9 mouse cellular contexts compared by ENCODE assay signal in genomic region chr16:22107897-22108516, GRCm38 (mm10). TPM values are rescaled to one million over a fixed set of nuclear protein-coding genes. Genes with fewer than 3 reads are reported as not detected.
DNase-seq lines count a peak whose midpoint lies in the region; ATAC-seq and TF ChIP-seq lines count a peak whose summit lies in the region.
"Had no signal": no experiment of that assay in that cellular context is flagged by ENCODE, and none has a peak within 500 bp of the region (broad histone marks: within the 10 kb centered on the region; RNA-seq: fewer than 3 reads in every experiment).

No protein-coding gene starts in this region.

- ATAC-seq in kidney, embryonic 14.5 days (ENCODE audit: low FRiP score, low TSS enrichment) = no peak
- ATAC-seq in heart, embryonic 16.5 days (replicated peaks; ENCODE audit: extremely low read depth, insufficient read depth, low FRiP score) = peak; percentile 87
- no peak for ATAC-seq in forebrain, embryonic 16.5 days

- peak; percentile 79 for DNase-seq in kidney, adult 2 months
- peak; percentile 90 for DNase-seq in NIH3T3 (ENCODE audit: low read depth)
- DNase-seq in cerebellum, postnatal 10 days = peak; percentile 67 to 72
- DNase-seq in left cerebral cortex, postnatal 14 days (ENCODE audit: low spot score in 2 of 2) = peak; percentile 43 to 55
- DNase-seq in retina, postnatal 7 days (ENCODE audit: low read depth, low spot score) = peak; percentile 54

- H3K4me2 ChIP-seq in kidney, embryonic 14.5 days (replicated peaks; ENCODE audit: low read depth, low read length) = no peak overlapping the region
- peak overlapping the region; percentile 40 for H3K4me2 ChIP-seq in heart, embryonic 16.5 days (ENCODE audit: low read depth, low read length)
- no peak overlapping the region for H3K4me2 ChIP-seq in forebrain, embryonic 16.5 days (ENCODE audit: low read length)
- H3K4me2 ChIP-seq: limb, embryonic 13.5 days had no signal

- 42% methylated on average over 7 of the region's 7 CpGs for WGBS in kidney, adult 2 months
- WGBS in kidney, embryonic 14.5 days = 72% methylated on average over 7 of the region's 7 CpGs
- WGBS in heart, embryonic 16.5 days = 18% methylated on average over 7 of the region's 7 CpGs
- WGBS in forebrain, embryonic 16.5 days = 65% methylated on average over 7 of the region's 7 CpGs

- no peaks in the 10 kb centered on the region for H3K9me3 ChIP-seq in kidney, embryonic 14.5 days (ENCODE audit: control insufficient read depth, low read length)
- H3K9me3 ChIP-seq in heart, embryonic 16.5 days (replicated peaks; ENCODE audit: control insufficient read depth, low read length) = no peaks in the 10 kb centered on the region
- no peaks in the 10 kb centered on the region for H3K9me3 ChIP-seq in forebrain, embryonic 16.5 days (ENCODE audit: control insufficient read depth, low read length)
- H3K9me3 ChIP-seq: limb, embryonic 13.5 days had no signal

- no peak overlapping the region for H3K27ac ChIP-seq in kidney, adult 2 months (ENCODE audit: insufficient read depth, low read depth, low read length)
- no peak overlapping the region for H3K27ac ChIP-seq in kidney, embryonic 14.5 days (ENCODE audit: low read depth, low read length)
- peak overlapping the region; percentile 44 for H3K27ac ChIP-seq in heart, embryonic 16.5 days (ENCODE audit: low read length)
- H3K27ac ChIP-seq in forebrain, embryonic 16.5 days (ENCODE audit: low read length) = no peak overlapping the region
- H3K27ac ChIP-seq: limb, embryonic 13.5 days had no signal

- intact Hi-C loops in left cerebral cortex, postnatal 14 days (cut with DNase I) = loop anchor here (10.0 kb wide), 1 partner anchor 187 kb away; no protein-coding TSS in a partner anchor

- H3K4me3 ChIP-seq in kidney, adult 2 months (ENCODE audit: insufficient read depth, low read depth, low read length) = no peak overlapping the region
- H3K4me3 ChIP-seq in kidney, embryonic 14.5 days (ENCODE audit: low read length) = no peak overlapping the region
- H3K4me3 ChIP-seq in heart, embryonic 16.5 days (ENCODE audit: low read length) = peak overlapping the region; percentile 20; the same call in 1 of the 2 replicates
- no peak overlapping the region for H3K4me3 ChIP-seq in forebrain, embryonic 16.5 days (replicated peaks; ENCODE audit: low read length)
- H3K4me3 ChIP-seq: limb, embryonic 13.5 days had no signal

- H3K4me1 ChIP-seq in kidney, adult 2 months (ENCODE audit: control insufficient read depth, insufficient read depth, low read length) = no peaks in the 10 kb centered on the region
- 0 out of 2 replicates have a peak, but pooled peaks cover 6% of the 10 kb centered on the region for H3K4me1 ChIP-seq in kidney, embryonic 14.5 days (ENCODE audit: control insufficient read depth, insufficient read depth, low read length)
- peaks cover 25% of the 10 kb centered on the region for H3K4me1 ChIP-seq in heart, embryonic 16.5 days (ENCODE audit: control insufficient read depth, insufficient read depth, low read length)
- H3K4me1 ChIP-seq in forebrain, embryonic 16.5 days (replicated peaks; ENCODE audit: control insufficient read depth, insufficient read depth, low read length) = no peaks in the 10 kb centered on the region

- no peak for TF ChIP-seq POLR2A in kidney, adult 2 months (IDR thresholded peaks at IDR 0.05; ENCODE audit: low read depth, low read length)

- H3K36me3 ChIP-seq in kidney, adult 2 months (ENCODE audit: control insufficient read depth, insufficient read depth, low read length) = no peaks in the 10 kb centered on the region
- H3K36me3 ChIP-seq in kidney, embryonic 14.5 days (ENCODE audit: control insufficient read depth, insufficient read depth, low read length) = no peaks in the 10 kb centered on the region
- H3K36me3 ChIP-seq in heart, embryonic 16.5 days (ENCODE audit: control insufficient read depth, insufficient read depth) = no peaks in the 10 kb centered on the region
- H3K36me3 ChIP-seq in forebrain, embryonic 16.5 days (ENCODE audit: control insufficient read depth, insufficient read depth) = no peaks in the 10 kb centered on the region
- H3K36me3 ChIP-seq: limb, embryonic 13.5 days had no signal

- H3K27me3 ChIP-seq in kidney, adult 2 months (replicated peaks; ENCODE audit: control insufficient read depth, insufficient read depth, low read length) = no peaks in the 10 kb centered on the region
- no peaks in the 10 kb centered on the region for H3K27me3 ChIP-seq in kidney, embryonic 14.5 days (ENCODE audit: control insufficient read depth, insufficient read depth, low read length)
- no peaks in the 10 kb centered on the region for H3K27me3 ChIP-seq in heart, embryonic 16.5 days (ENCODE audit: control insufficient read depth, insufficient read depth, low read length)
- no peaks in the 10 kb centered on the region for H3K27me3 ChIP-seq in forebrain, embryonic 16.5 days (replicated peaks; ENCODE audit: control insufficient read depth, insufficient read depth, low read length)
- H3K27me3 ChIP-seq: limb, embryonic 13.5 days had no signal

- H3K9ac ChIP-seq in kidney, embryonic 14.5 days (ENCODE audit: low read depth, low read length) = no peak overlapping the region
- H3K9ac ChIP-seq in heart, embryonic 16.5 days (ENCODE audit: low read length) = no peak overlapping the region
- H3K9ac ChIP-seq in forebrain, embryonic 16.5 days (replicated peaks; ENCODE audit: low read depth, low read length) = no peak overlapping the region
- H3K9ac ChIP-seq: limb, embryonic 13.5 days had no signal

- TF ChIP-seq CTCF in kidney, adult 2 months (conservative IDR thresholded peaks at IDR 0.05; ENCODE audit: insufficient read depth, insufficient read length, low read depth, low read length) = peak; percentile 24; the same call in 1 of the 2 replicates

RNA-seq across cellular contexts. Expression of gene Igf2bp2, which starts 55.1 kb away (rescaled TPM):
- 2.1 and 2.3 TPM in 2 replicates for polyA plus RNA-seq in kidney, adult 2 months (2012; rRNA removed)
- polyA plus RNA-seq in kidney, embryonic 14.5 days (2014; fragmentation: Nextera tagmentation; extraction: Ambion mirVana) = 72.6 and 135 TPM in 2 replicates
- 34.5 and 38.0 TPM in 2 replicates for polyA plus RNA-seq in heart, embryonic 16.5 days (2015; fragmentation: Nextera tagmentation; extraction: Ambion mirVana)
- total RNA-seq in left cerebral cortex, postnatal 14 days (2021) = 1 to 10 TPM; 1.8 to 3.6 TPM
- polyA plus RNA-seq in forebrain, embryonic 16.5 days (2015; fragmentation: Nextera tagmentation; extraction: Ambion mirVana) = 22.7 and 23.2 TPM in 2 replicates
